Mouse (Mus musculus) intestine, embryonic 16.5 days (tissue): Measurements from ENCODE around the gene Serinc3. TPM values are rescaled to one million over a fixed set of nuclear protein-coding genes. Genes with fewer than 3 reads are reported as not detected.
"Not testable (repeated sequence)": the region's sequence is repeated elsewhere in the genome, so short reads cannot be mapped to it uniquely, and the experiment has no call there.

Source experiments
- ATAC-seq: fragments of 200-750 bp; cut with Nextera tagmentation; 2 replicates; pipeline ENCODE4 v1.8.0; 2017; ENCODE audit warnings: moderate TSS enrichment, moderate library complexity
- H3K27ac ChIP-seq: fragments of 300-500 bp; sonication (generic); 2 replicates; pipeline ENCODE4 v1.5.1; 2014; ENCODE audit warnings: mild to moderate bottlenecking, low read length
- H3K27me3 ChIP-seq: fragments of 300-500 bp; sonication (generic); replicated peaks from 2 replicates; pipeline ENCODE4 v1.6.1; 2014; ENCODE audit warnings: low read length, control low read depth, mixed read lengths; ENCODE audit not compliant: control insufficient read depth, insufficient read depth
- H3K36me3 ChIP-seq: fragments of 300-500 bp; sonication (generic); 2 replicates; pipeline ENCODE4 v1.6.1; 2014; ENCODE audit warnings: low read length, control low read depth; ENCODE audit not compliant: control insufficient read depth, insufficient read depth
- H3K4me1 ChIP-seq: fragments of 300-500 bp; sonication (generic); 2 replicates; pipeline ENCODE4 v1.6.1; 2014; ENCODE audit warnings: low read length, control low read depth, mixed read lengths; ENCODE audit not compliant: control insufficient read depth, insufficient read depth
- H3K4me2 ChIP-seq: fragments of 300-500 bp; sonication (generic); 2 replicates; pipeline ENCODE4 v1.6.1; 2014; ENCODE audit warnings: low read depth, low read length, control low read depth
- H3K4me3 ChIP-seq: fragments of 300-500 bp; sonication (generic); 2 replicates; pipeline ENCODE4 v1.5.1; 2014; ENCODE audit warnings: mild to moderate bottlenecking, low read length
- H3K9ac ChIP-seq: fragments of 300-500 bp; sonication (generic); 2 replicates; pipeline ENCODE4 v1.6.1; 2014; ENCODE audit warnings: low read depth, low read length
- H3K9me3 ChIP-seq: fragments of 300-500 bp; sonication (generic); 2 replicates; pipeline ENCODE4 v1.6.1; 2016; ENCODE audit warnings: low read length, control low read depth; ENCODE audit not compliant: control insufficient read depth
- WGBS: fragments of 180-500 bp; shearing (Covaris S2); extraction: QIAGEN DNeasy Blood & Tissue Kit; methylation state at CpG from one replicate; pipeline ENCODE4 v1.1.7; 2014; 5-methylcytosine and 5-hydroxymethylcytosine counted together
- polyA plus RNA-seq: library from polyadenylated mRNA; unstranded; fragments of >200 nt; fragmentation: Nextera tagmentation; extraction: Ambion mirVana; gene quantifications from 2 replicates; pipeline ENCODE4 v1.2.1, GENCODE M21; 2015

The Serinc3 gene
- polyA plus RNA-seq, 1 experiment from 2014 or later = 57.1 TPM

DNA sequence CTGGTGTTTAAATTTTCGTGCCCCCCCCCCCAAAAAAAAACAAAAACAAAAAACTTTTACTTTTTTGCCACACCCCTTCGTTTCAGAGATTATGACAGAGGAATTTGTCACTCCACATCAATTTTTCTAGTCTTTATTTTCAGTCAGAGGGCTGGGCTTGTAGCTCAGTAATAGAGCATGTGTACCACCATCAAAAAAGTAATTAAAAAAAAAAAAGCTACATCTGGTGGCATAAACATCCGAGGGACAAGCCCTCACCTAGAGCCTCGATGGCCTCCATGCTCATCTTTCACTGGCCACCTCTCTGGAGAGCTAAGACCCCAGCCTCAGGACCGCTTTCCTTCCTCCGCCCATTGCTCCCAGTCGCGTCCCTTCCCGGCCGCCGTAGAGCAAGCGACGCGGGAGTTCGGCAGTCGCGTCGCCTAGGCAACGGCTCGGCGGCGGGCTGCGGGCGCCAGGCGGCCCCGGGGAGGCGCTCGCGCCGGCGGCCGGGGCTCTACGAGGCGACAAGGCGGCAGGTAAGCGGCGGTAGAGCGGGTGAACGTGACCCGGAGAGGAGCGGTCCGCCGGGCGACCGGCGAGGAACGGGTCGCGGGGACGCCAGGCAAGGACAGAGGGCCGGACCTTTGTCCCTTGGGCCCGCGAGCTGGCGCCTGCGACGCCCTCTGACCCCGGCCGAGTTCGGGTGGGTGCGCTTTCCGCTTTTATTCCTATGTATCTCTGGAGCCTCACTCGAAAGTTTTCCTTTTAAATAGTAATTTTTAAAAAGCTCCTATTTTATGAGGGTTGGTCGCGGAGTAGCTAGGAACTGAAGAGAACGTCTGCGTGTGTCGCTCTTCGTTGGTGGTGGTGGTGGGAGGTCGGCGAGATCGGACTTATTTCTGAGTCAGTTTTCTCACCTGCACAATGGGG, 13.3 kb upstream of the Serinc3 start, which contains the start of gene Pkig:
Gene Pkig, plus strand, starts transcription at position 412 of the 912 bp plus-strand sequence.
- peak; percentile 90 for ATAC-seq
- WGBS = under 1% methylated on average over 71 of the region's 71 CpGs

DNA sequence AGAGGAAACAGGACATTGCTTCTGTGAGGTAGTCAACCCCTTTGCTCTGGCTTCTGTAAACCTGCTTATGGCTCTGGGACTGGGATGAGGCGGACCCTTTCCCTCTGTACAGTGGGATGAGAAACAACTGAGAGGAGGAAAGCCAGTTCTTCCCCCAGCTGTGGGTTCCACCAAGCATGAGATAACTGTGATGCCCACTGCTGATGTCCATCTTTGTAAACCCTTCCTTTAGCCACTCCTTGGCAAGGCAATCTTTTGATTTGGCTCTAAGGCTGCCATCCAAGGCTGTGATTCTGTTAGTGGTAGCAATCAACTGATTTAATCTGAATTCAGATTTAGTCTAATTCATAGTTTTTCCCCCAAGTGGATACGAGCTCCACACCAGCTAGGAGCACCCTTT, 12.6 kb upstream of the Serinc3 start:
- no peak overlapping the region for H3K4me2 ChIP-seq
- no peak for ATAC-seq
- WGBS = 86% methylated on average over 2 of the region's 2 CpGs

More for the DNA sequence above, 13.3 kb upstream of the Serinc3 start, which contains the start of gene Pkig:
- H3K4me2 ChIP-seq = peak within 1 kb of the TSS; percentile 77
- H3K9me3 ChIP-seq = no peaks in the 10 kb centered on the region
- peaks cover 5% of the 10 kb centered on the region; the same call in 1 of the 2 replicates for H3K4me1 ChIP-seq
- H3K27ac ChIP-seq = peak within 1 kb of the TSS; percentile 83
- no peaks in the 10 kb centered on the region for H3K36me3 ChIP-seq
- H3K27me3 ChIP-seq = no peaks in the 10 kb centered on the region
- peak within 1 kb of the TSS; percentile 87 for H3K9ac ChIP-seq
- peak within 1 kb of the TSS; percentile 85 for H3K4me3 ChIP-seq

DNA sequence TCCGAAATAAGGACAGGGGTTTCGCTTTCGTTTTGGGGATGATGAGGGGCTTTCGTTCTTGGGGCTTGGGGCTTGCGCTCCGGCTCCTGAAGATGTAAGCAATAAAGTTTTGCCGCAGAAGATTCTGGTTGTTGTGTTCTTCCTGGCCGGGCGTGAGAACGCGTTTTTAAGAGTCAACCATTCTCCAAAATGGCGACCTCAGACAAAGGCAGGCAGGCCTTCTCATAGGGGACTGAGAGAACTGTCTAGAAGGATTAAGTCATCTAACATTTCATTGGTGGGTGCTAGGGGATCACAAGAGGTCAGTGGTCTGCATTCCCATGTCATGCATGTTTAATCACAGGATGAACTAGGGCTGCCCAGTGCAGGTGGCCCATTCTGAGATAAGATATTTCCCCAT, 10.8 kb upstream of the Serinc3 start:
- 97% methylated on average over 7 of the region's 12 CpGs for WGBS
- H3K27me3 ChIP-seq, H3K4me2 ChIP-seq, H3K36me3 ChIP-seq, H3K27ac ChIP-seq, H3K9me3 ChIP-seq, H3K4me1 ChIP-seq, ATAC-seq, H3K4me3 ChIP-seq, H3K9ac ChIP-seq: not testable (repeated sequence)

More for the DNA sequence above, 12.6 kb upstream of the Serinc3 start:
- Histone ChIP-seq H3K36me3 (no peaks in the 10 kb centered on the region), H3K9ac (no peak overlapping the region), H3K27me3 (no peaks in the 10 kb centered on the region), H3K4me1 (peaks cover 5% of the 10 kb centered on the region; the same call in 1 of the 2 replicates), H3K9me3 (no peaks in the 10 kb centered on the region), H3K27ac (no peak overlapping the region), H3K4me3 (no peak overlapping the region)

DNA sequence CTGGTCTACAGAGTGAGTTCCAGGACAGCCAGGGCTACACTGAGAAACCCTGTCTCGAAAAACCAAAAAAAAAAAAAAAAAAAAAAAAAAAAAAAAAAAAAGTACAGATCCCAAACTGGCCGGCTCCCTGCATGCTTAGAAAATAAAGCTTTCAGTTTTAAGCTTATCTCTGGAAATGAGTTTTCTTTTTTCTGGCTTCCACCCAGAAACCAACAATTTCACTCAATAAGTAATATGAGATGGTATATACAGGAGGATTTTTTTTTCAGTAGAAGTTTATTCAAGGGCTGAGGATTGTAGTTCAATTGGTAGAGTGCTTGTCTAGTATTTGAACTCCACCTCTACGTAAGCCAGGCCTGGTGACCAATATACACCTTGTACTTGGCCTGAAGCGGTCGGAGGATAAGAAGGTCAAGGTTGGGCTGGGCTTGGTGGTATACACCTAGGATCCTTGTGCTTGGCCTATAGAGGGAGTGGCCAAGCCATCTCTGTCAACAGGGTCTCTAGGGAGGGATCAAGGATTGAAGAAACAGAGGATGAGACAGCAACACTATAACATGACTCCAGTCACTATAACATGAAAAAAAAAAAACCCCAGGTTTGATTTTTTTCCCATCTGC, 1.6 kb upstream of the Serinc3 start:
- WGBS = 83% methylated on average over 5 of the region's 5 CpGs
- H3K4me2 ChIP-seq = no peak overlapping the region
- H3K9me3 ChIP-seq = peaks cover 3% of the 10 kb centered on the region; the same call in 1 of the 2 replicates
- H3K4me1 ChIP-seq = peaks cover 20% of the 10 kb centered on the region
- H3K9ac ChIP-seq = no peak overlapping the region
- no peak for ATAC-seq
- H3K4me3 ChIP-seq = no peak overlapping the region
- no peaks in the 10 kb centered on the region for H3K36me3 ChIP-seq
- no peak overlapping the region for H3K27ac ChIP-seq
- no peaks in the 10 kb centered on the region for H3K27me3 ChIP-seq

DNA sequence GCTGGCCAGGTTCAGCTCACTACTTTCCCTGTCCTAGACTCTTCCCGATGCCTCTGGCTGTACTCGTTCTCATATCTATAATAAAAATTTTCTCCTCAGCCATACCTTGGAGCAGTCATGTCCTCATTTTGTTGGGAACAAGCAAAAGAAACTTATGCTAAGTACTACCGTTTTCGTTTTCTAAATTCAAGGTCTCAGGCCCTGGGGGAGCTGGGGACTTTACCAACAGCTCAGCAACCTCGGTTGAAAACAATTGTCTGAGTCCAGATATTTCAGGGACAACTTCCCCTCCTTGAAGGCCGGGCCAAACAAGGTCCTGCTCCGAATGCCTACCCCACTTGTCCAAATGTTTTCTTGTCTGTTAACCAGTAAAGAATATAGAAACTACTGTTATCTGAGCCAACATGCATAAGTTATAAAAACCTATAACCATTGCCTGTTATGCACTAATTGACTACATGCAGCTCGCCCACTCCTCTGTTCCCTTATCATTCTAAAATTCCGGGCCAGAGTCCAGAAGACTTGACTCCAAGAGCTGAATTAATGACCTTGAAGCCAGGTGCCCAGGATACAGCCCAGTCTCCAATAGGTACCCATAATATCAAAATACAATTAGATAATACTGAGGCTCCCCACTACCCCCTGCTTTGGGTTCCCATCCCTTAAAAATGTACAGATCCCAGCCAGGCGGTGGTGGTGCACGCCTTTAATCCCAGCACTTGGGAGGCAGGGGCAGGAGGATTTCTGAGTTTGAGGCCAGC, 949 bp upstream of the Serinc3 start:
- Histone ChIP-seq H3K4me2 (peak overlapping the region; percentile 44; the same call in 1 of the 2 replicates), H3K4me1 (peaks cover 26% of the 10 kb centered on the region), H3K9ac (0 out of 2 replicates have a peak overlapping the region, but pooled peaks have one; percentile 98), H3K27me3 (no peaks in the 10 kb centered on the region), H3K36me3 (no peaks in the 10 kb centered on the region), H3K9me3 (peaks cover 3% of the 10 kb centered on the region; the same call in 1 of the 2 replicates), H3K27ac (peak overlapping the region; percentile 100), H3K4me3 (no peak overlapping the region)
- no peak for ATAC-seq
- 73% methylated on average over 11 of the region's 11 CpGs for WGBS

DNA sequence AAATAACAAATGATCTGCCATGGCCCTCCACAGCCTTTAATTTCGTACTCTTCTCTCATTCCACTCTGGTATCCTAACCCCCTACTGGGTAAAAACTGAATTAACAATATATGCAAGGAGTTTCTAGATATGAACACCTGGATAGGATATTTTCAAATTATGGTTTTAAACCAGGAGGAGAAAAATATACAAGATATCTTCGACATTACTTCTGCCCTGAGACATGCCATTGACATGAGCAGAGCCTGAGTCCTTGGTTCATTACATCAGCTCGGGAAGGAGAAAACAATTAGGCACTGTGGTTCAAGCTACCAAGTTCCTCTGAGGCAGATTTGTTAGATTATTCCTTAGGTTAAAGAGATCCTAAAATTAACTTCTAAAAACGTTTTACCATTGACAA, 884 bp downstream of the Serinc3 start:
- peak overlapping the region; percentile 100 for H3K27ac ChIP-seq
- no peaks in the 10 kb centered on the region for H3K27me3 ChIP-seq
- peak overlapping the region; percentile 73 for H3K4me2 ChIP-seq
- no peaks in the 10 kb centered on the region for H3K9me3 ChIP-seq
- no peaks in the 10 kb centered on the region for H3K36me3 ChIP-seq
- H3K4me3 ChIP-seq = peak overlapping the region; percentile 94
- H3K9ac ChIP-seq = peak overlapping the region; percentile 98
- peaks cover 35% of the 10 kb centered on the region for H3K4me1 ChIP-seq
- no peak for ATAC-seq
- 6% methylated on average over 4 of the region's 4 CpGs for whole genome bisulfite sequencing

DNA sequence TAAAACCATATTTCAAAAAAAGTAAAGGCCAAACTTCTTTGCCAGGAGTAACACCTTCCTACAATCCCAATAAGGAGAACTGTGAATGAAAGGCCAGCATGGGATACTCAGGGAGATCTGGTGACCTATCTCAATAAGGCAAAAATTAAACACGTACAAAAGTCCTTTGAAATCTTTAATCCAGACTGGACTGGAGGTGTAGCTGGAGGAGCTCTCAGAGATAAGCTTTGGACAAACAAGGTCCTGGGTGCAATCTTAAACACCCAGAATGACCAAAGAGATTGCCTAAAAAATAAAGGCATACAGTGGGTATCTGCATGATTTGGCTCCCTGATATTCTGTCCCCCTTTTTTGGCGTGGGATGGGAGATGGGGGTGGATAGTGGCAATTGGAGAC, 1.4 kb downstream of the Serinc3 start:
- Histone ChIP-seq H3K4me1 (peaks cover 37% of the 10 kb centered on the region), H3K27ac (peak overlapping the region; percentile 100), H3K9me3 (no peaks in the 10 kb centered on the region), H3K4me3 (peak overlapping the region; percentile 94), H3K36me3 (no peaks in the 10 kb centered on the region), H3K27me3 (no peaks in the 10 kb centered on the region), H3K9ac (peak overlapping the region; percentile 98), H3K4me2 (peak overlapping the region; percentile 73)
- ATAC-seq = no peak
- whole genome bisulfite sequencing = 51% methylated on average over 2 of the region's 2 CpGs

DNA sequence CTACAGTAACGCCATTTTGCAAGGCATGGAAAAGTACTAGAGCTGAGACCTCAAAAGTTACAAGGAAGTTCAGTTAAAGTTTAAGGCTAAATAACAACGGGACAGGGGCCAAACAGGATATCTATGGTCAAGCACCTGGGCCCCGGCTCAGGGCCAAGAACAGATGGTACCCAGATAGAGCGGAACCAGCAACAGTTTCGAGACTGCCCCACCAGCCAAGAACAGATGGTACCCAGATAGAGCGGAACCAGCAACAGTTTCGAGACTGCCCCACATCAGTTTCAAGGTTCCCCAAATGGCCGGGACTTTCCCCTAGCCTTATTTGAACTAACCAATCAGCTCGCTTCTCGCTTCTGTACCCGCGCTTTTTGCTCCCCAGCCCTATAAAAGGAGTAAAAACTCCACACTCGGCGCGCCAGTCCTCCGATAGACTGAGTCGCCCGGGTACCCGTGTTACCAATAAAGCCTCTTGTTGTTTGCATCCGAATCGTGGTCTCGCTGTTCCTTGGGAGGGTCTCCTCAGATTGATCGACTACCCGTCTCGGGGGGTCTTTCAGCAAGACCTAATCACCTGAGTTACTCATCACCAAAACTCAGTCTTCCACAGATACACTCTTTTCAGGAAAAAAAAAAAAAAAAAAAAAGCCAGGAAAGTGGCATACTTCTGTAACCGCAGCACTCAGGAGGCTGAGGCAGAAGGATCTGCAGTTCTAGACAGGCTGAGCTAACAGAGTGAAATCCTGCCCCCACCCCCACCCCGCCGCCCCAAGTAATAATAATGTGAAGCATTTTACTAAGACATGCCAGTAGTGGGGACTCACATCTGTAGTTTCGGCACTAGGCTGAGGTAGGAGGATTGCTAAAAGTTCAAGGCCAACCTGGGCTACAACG, 2.0 kb downstream of the Serinc3 start:
- peak overlapping the region; percentile 98 for H3K9ac ChIP-seq
- no peak for ATAC-seq

More for the DNA sequence above, 2.0 kb downstream of the Serinc3 start:
- H3K27me3 ChIP-seq = no peaks in the 10 kb centered on the region
- WGBS = 85% methylated on average over 30 of the region's 30 CpGs
- no peaks in the 10 kb centered on the region for H3K36me3 ChIP-seq
- peak overlapping the region; percentile 73 for H3K4me2 ChIP-seq
- H3K27ac ChIP-seq = peak overlapping the region; percentile 100
- H3K4me3 ChIP-seq = peak overlapping the region; percentile 94
- peaks cover 41% of the 10 kb centered on the region for H3K4me1 ChIP-seq
- H3K9me3 ChIP-seq = no peaks in the 10 kb centered on the region
